8 mouse cellular contexts compared by ENCODE assay signal in genomic region chr5:113372995-113373950, GRCm38 (mm10). TPM values are rescaled to one million over a fixed set of nuclear protein-coding genes. Genes with fewer than 3 reads are reported as not detected.
DNase-seq lines count a peak whose midpoint lies in the region; ATAC-seq and TF ChIP-seq lines count a peak whose summit lies in the region.

No protein-coding gene starts in this region.

- no peak for ATAC-seq in heart, postnatal 0 days (ENCODE audit: insufficient read depth, low read depth)
- no peak for ATAC-seq in lung, embryonic 15.5 days (ENCODE audit: borderline replicate concordance, extremely low read depth, low FRiP score, low TSS enrichment)

- H3K9ac ChIP-seq in heart, postnatal 0 days (replicated peaks; ENCODE audit: low read depth, low read length), result no peak overlapping the region
- no peak overlapping the region for H3K9ac ChIP-seq in lung, embryonic 15.5 days

- no peak for TF ChIP-seq EP300 in heart, postnatal 0 days (IDR thresholded peaks at IDR 0.05; ENCODE audit: low read depth)

- peak; percentile 11 for DNase-seq in 416B (ENCODE audit: low read depth)
- peak; percentile 75 for DNase-seq in R1 (ENCODE audit: low read depth, low spot score)
- peak; percentile 84 for DNase-seq in embryonic facial prominence, embryonic 10.5 days (ENCODE audit: low spot score)
- DNase-seq in heart, postnatal 0 days (ENCODE audit: low spot score), result no peak
- peak; percentile 81 for DNase-seq in layer of hippocampus, adult 11-12 months (ENCODE audit: low spot score)
- DNase-seq in retina, postnatal 1 day, result peak; percentile 82
- no peak for DNase-seq in c-Kit-positive CD71-positive TER-119-positive erythroid progenitor cells, embryonic 14.5 days (ENCODE audit: low spot score)

- no peaks in the 10 kb centered on the region for H3K9me3 ChIP-seq in embryonic facial prominence, embryonic 10.5 days
- no peaks in the 10 kb centered on the region for H3K9me3 ChIP-seq in heart, postnatal 0 days (replicated peaks; ENCODE audit: control insufficient read depth, low read length)
- H3K9me3 ChIP-seq in lung, embryonic 15.5 days, result no peaks in the 10 kb centered on the region

- H3K27me3 ChIP-seq in embryonic facial prominence, embryonic 10.5 days (replicated peaks; ENCODE audit: low read depth, poor library complexity, severe bottlenecking), result peaks cover 8% of the 10 kb centered on the region
- H3K27me3 ChIP-seq in heart, postnatal 0 days (ENCODE audit: control insufficient read depth, insufficient read depth, low read length), result peaks cover 25% of the 10 kb centered on the region
- peaks cover 13% of the 10 kb centered on the region for H3K27me3 ChIP-seq in lung, embryonic 15.5 days

- peaks cover 22% of the 10 kb centered on the region for H3K4me1 ChIP-seq in embryonic facial prominence, embryonic 10.5 days
- no peaks in the 10 kb centered on the region for H3K4me1 ChIP-seq in heart, postnatal 0 days (ENCODE audit: control insufficient read depth, insufficient read depth)
- no peaks in the 10 kb centered on the region for H3K4me1 ChIP-seq in lung, embryonic 15.5 days

- 3% methylated on average over 33 of the region's 33 CpGs for WGBS in embryonic facial prominence, embryonic 10.5 days
- 5% methylated on average over 33 of the region's 33 CpGs for WGBS in heart, postnatal 0 days
- 4% methylated on average over 33 of the region's 33 CpGs for WGBS in lung, embryonic 15.5 days

- H3K36me3 ChIP-seq in embryonic facial prominence, embryonic 10.5 days (replicated peaks), result no peaks in the 10 kb centered on the region
- H3K36me3 ChIP-seq in heart, postnatal 0 days (replicated peaks; ENCODE audit: control insufficient read depth, insufficient read depth, low read length), result no peaks in the 10 kb centered on the region
- no peaks in the 10 kb centered on the region for H3K36me3 ChIP-seq in lung, embryonic 15.5 days

- peak overlapping the region; percentile 54 for H3K4me3 ChIP-seq in embryonic facial prominence, embryonic 10.5 days
- no peak overlapping the region for H3K4me3 ChIP-seq in heart, postnatal 0 days (ENCODE audit: low read depth, low read length)
- H3K4me3 ChIP-seq in lung, embryonic 15.5 days, result peak overlapping the region; percentile 1; the same call in 1 of the 2 replicates

- H3K27ac ChIP-seq in embryonic facial prominence, embryonic 10.5 days (replicated peaks), result peak overlapping the region; percentile 57
- H3K27ac ChIP-seq in heart, postnatal 0 days (ENCODE audit: low read depth), result no peak overlapping the region
- H3K27ac ChIP-seq in lung, embryonic 15.5 days, result no peak overlapping the region

- no peak overlapping the region for H3K4me2 ChIP-seq in heart, postnatal 0 days (ENCODE audit: low read depth, low read length)
- peak overlapping the region; percentile 44 for H3K4me2 ChIP-seq in lung, embryonic 15.5 days

- peak; percentile 53 for TF ChIP-seq CTCF in heart, postnatal 0 days (IDR thresholded peaks at IDR 0.05; ENCODE audit: low read depth)

RNA-seq across cellular contexts. Expression of gene Aym1, which starts 16.2 kb away (rescaled TPM):
- polyA plus RNA-seq in embryonic facial prominence, embryonic 10.5 days (2016; fragmentation: Nextera tagmentation; extraction: Ambion mirVana), result not detected in 2 replicates
- total RNA-seq in heart, postnatal 0 days (2014; rRNA removed; ENCODE audit: low replicate concordance), result not detected in 2 replicates
- polyA plus RNA-seq in heart, postnatal 0 days (2015; fragmentation: Nextera tagmentation; extraction: Ambion mirVana), result not detected in 2 replicates
- polyA plus RNA-seq in lung, embryonic 15.5 days (2015; fragmentation: Nextera tagmentation; extraction: Ambion mirVana), result not detected in 2 replicates

Comparison
In these comparisons a context has a peak if more than half of its experiments do, and no peak if none do; other contexts are left out.
1. DNase-seq: peak in 416B (single experiment), R1 (single experiment), embryonic facial prominence, embryonic 10.5 days (single experiment), layer of hippocampus, adult 11-12 months (single experiment) and retina, postnatal 1 day (single experiment); none in heart, postnatal 0 days (single experiment) and c-Kit-positive CD71-positive TER-119-positive erythroid progenitor cells, embryonic 14.5 days (single experiment).